Mouse (Mus musculus) adrenal gland, adult 8-10 months (tissue): Measurements from ENCODE around the gene Xrcc4. TPM values are rescaled to one million over a fixed set of nuclear protein-coding genes. Genes with fewer than 3 reads are reported as not detected.
A peak's percentile ranks its signal among the peaks of the same experiment; 100 is the strongest.
"Not testable (repeated sequence)": the region's sequence is repeated elsewhere in the genome, so short reads cannot be mapped to it uniquely, and the experiment has no call there.

Source experiments
- DNase-seq: peaks from one replicate; pipeline ENCODE4 v3.0.0; 2022
- total RNA-seq, 4 experiments: library from RNA; stranded (reverse); gene quantifications; 2 replicates each; pipeline ENCODE4 v1.2.4; 2022

Gene Xrcc4
- total RNA-seq, 4 experiments from 2014 or later: 9.9 to 19.5 (median 16.1) TPM

GRCm38 (mm10) chr13:89809024-89809423, 280.4 kb downstream of the Xrcc4 start:
- DNase-seq: no peak

GRCm38 (mm10) chr13:89801901-89802300, 287.5 kb downstream of the Xrcc4 start:
- DNase-seq: no peak

- no peak for DNase-seq
Measured at GRCm38 (mm10) chr13:89797721-89798120, 291.7 kb downstream of the Xrcc4 start.

- DNase-seq: no peak
Measured at GRCm38 (mm10) chr13:89791475-89791874, 297.9 kb downstream of the Xrcc4 start.

GRCm38 (mm10) chr13:89782886-89783285, 306.5 kb downstream of the Xrcc4 start:
- DNase-seq: no peak

GRCm38 (mm10) chr13:89780276-89780675, 309.1 kb downstream of the Xrcc4 start:
- DNase-seq: no peak

- peak; percentile 10 for DNase-seq
Measured at GRCm38 (mm10) chr13:89779208-89779911, 310.0 kb downstream of the Xrcc4 start.

GRCm38 (mm10) chr13:89777764-89778163, 311.6 kb downstream of the Xrcc4 start:
- DNase-seq: no peak

- DNase-seq: peak; percentile 7
Measured at GRCm38 (mm10) chr13:89777146-89777545, 312.3 kb downstream of the Xrcc4 start.

GRCm38 (mm10) chr13:89766551-89766950, 322.9 kb downstream of the Xrcc4 start:
- DNase-seq: no peak

- no peak for DNase-seq
Measured at GRCm38 (mm10) chr13:89765966-89766365, 323.4 kb downstream of the Xrcc4 start.

GRCm38 (mm10) chr13:89762339-89762738, 327.1 kb downstream of the Xrcc4 start:
- no peak for DNase-seq

GRCm38 (mm10) chr13:89756347-89756746, 333.1 kb downstream of the Xrcc4 start:
- DNase-seq: no peak

- DNase-seq: not testable (repeated sequence)
Measured at GRCm38 (mm10) chr13:89750562-89750961, 338.8 kb downstream of the Xrcc4 start.

- DNase-seq: no peak
Measured at GRCm38 (mm10) chr13:89743201-89743600, 346.2 kb downstream of the Xrcc4 start.

GRCm38 (mm10) chr13:89742686-89743200, 346.7 kb downstream of the Xrcc4 start:
- DNase-seq: no peak

- DNase-seq: no peak
Measured at GRCm38 (mm10) chr13:89741766-89742685, 347.4 kb downstream of the Xrcc4 start, which contains the start of gene Vcan. Gene Vcan (minus strand): TSS chr13:89742509.

- no peak for DNase-seq
Measured at GRCm38 (mm10) chr13:89741116-89741551, 348.3 kb downstream of the Xrcc4 start.

- peak; percentile 61 for DNase-seq
Measured at GRCm38 (mm10) chr13:89740243-89741115, 348.9 kb downstream of the Xrcc4 start.

- DNase-seq: no peak
Measured at GRCm38 (mm10) chr13:89739696-89740242, 349.6 kb downstream of the Xrcc4 start.

GRCm38 (mm10) chr13:89738776-89739695, 350.4 kb downstream of the Xrcc4 start:
- DNase-seq: peak; percentile 67
